Mouse (Mus musculus) A20 (cell line): Measurements from ENCODE around the gene 2510009E07Rik.
A peak's percentile ranks its signal among the peaks of the same experiment; 100 is the strongest.
"Not testable (repeated sequence)": the region's sequence is repeated elsewhere in the genome, so short reads cannot be mapped to it uniquely, and the experiment has no call there.

Source experiments
- DNase-seq: peaks from one replicate; pipeline ENCODE4 v3.0.0-alpha.2; 2011; ENCODE audit warnings: low read depth, low spot score

The 2510009E07Rik gene

GRCm38 (mm10) chr16:21676791-21677190 lies 17.7 kb downstream of the 2510009E07Rik start:
- DNase-seq: no peak

GRCm38 (mm10) chr16:21673651-21674050 lies 20.8 kb downstream of the 2510009E07Rik start:
- not testable (repeated sequence) for DNase-seq

- not testable (repeated sequence) for DNase-seq
Observed at GRCm38 (mm10) chr16:21673046-21673445, 21.4 kb downstream of the 2510009E07Rik start.

DNA sequence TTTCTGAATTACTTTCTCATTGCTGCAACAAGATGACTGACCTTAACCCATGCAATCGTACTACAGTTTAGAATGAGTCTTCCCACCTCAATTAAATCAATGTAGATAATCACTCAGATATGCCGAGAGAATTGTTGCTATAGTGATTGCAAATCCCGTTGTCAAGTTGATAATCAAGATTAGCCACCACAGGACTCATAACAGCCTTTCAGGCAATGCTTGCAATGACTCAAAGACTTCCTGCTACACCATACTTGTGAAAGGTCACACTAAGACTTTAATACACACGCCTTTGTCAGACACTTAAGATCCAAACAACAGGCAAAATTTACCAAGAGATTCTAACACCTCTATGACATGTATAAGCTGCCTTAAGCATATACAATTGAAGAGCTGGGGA lies 22.6 kb downstream of the 2510009E07Rik start:
- DNase-seq: no peak

DNA sequence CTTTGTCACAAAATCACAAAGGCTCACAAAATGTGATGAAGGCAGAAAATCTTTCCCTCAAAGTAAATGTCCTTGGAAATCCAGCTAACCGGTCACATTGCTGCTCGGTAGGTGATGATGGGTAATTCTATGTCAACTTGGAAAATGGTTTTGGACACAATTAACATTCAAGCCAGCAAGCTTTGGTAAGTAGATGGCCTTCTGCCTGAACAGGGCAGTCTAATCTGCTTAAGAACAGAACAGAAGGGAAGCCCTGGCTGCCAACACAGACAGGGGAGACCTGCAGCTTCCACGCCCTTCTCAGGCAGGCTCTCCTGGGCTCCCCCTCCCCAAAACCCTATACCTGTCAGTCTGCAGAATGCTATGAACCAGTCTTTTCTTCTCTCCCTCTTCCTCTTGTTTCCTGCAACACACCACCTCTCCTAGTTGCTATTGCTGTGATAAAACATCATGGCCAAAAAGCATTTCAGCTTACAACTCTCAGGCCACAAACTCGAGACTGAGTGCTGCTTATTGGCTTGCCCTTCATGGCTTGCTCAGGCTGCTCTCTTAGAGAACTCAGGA lies 29.0 kb downstream of the 2510009E07Rik start:
- no peak for DNase-seq

GRCm38 (mm10) chr16:21664633-21665363 lies 29.7 kb downstream of the 2510009E07Rik start:
- DNase-seq: no peak

GRCm38 (mm10) chr16:21655961-21656360 lies 38.5 kb downstream of the 2510009E07Rik start:
- no peak for DNase-seq

- DNase-seq: no peak
Observed at GRCm38 (mm10) chr16:21655291-21655690, 39.2 kb downstream of the 2510009E07Rik start.

DNA sequence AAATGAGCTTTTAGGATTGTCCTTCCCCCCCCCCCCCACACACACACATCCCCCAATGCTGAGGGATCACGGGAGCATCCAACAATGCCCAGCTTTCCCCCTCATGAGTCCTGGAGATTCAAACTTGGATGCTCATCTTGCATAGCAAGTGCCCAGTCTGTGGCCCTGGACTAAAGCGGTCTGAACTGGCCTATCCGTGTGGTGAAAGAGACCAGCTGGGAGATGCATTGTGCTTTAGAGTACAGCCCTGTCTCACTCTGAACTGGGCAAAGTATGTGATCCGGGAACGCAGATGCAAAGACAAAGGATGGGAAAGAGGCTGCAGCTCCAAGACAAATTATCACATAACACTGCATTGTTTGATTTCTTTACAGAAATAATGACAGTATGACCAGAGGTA lies 40.1 kb downstream of the 2510009E07Rik start:
- no peak for DNase-seq

- no peak for DNase-seq
Observed at GRCm38 (mm10) chr16:21653151-21653550, 41.3 kb downstream of the 2510009E07Rik start.

DNA sequence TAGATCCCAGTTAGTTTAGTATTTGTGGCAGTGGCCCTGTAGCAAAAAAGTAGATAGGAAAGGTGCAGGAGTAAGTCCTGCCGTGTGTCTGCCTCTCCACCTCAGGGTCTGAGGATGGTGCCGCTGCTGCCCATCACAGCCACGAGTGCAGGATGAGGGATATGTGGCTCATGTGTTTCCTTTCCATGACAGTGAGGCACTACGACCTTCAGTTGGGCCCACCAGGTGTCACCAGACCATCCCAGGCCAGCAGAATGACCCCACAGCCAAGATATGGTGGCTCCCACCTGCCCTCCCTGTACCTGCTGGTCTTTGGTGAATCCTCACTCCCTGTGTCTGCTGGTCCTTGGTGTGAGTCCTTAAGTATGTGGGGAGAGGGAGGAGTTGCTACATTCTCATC lies 43.3 kb downstream of the 2510009E07Rik start:
- DNase-seq: no peak

DNA sequence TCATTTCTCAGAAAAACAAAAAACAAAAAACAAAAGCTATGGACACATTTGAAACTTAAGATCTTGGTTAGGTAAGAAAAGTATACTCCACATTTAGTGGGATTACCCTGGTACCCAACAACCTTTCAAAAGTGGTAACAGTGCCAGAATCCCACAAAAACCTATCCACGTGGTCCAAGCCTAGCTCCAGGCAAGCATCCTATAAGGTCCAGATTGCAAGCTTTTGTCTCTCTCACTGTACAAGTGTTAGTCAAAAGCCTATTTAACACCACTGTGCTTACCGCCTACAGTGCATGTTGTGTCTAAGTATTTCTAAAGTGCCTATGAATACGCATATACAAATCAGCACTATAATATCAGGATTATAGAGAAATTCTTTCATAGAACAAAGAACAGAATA lies 44.2 kb downstream of the 2510009E07Rik start:
- no peak for DNase-seq

GRCm38 (mm10) chr16:21648800-21649199 lies 45.7 kb downstream of the 2510009E07Rik start:
- no peak for DNase-seq

DNA sequence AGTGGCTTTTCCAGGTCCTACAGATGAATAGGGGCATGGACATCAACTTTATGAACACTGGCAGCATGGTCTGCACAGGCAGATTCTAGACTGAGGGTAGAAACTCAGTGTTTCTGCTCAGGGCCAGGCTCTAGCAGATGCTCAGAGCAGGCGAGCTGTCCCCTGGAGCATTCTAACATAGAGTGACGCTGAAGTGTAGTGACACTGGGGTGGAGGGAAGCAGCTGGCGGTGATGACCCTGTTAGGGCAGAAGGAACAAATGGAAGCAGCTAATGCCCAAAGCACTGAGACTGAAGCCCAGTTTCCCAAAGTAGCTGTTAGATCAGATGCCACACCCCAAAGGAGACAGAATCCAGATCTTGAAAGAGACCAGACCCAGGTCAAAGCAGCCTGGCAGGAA lies 48.0 kb downstream of the 2510009E07Rik start:
- no peak for DNase-seq

DNA sequence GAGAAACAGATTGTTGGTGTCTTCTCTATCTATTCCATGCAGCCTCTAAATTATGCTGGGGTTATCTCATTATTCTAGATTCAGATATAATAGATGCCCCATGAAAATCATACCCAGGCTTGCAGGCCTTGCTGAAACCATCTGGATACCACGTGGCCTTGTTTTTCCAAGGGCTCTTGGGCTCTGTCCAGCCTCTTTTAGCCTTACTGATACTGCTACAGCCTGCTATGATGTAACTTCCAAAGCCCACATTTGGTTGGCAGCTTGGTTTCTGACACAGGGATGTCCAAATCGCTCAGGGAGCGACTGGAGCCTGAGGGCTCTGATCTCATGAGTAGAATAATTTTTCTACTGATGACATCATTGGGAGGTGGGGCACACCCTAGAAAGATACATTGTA lies 48.5 kb downstream of the 2510009E07Rik start:
- DNase-seq: no peak

DNA sequence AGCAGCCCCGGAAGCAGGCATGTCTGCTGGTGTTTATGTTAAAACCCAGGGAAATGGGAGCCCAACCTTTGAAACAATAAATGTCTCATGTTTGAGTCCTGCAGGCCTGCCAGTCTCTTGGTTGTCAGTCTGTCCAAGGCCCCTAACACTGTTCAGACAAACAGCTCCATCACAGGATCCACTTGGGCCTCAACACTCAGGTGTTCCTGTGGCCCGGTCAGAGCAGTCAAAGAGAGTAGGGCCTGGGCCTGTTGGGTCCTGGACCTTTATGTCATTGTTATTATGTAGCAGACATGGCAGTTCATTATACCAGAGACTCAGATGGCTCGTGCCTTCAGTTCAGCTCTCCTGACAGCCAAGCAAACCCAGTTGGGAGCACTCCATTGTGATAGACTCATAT lies 49.9 kb downstream of the 2510009E07Rik start:
- DNase-seq: no peak

DNA sequence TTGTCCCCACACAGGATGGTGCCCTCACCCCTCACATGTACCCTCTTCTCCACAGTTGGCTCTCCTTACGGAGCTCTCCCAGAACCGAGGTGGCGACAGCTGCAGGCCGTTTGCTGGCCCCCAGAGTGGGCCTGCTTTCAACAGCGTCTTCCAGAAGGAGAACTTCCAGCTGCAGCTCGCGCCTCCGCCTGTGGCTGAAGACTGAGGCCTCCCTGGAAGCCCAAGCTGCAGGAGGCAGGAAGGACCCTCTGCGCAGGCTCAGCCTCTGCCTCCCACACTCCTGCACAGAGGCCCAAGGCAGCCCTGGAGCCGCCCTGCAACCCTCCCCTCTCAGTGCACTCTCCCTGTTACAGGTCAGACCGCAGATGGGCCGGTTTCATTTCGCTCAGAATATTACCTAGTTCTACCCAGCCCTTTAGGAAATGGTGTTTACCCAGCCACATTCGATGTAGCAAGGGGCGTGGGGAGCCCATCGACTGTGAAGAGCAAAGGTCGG lies 50.4 kb downstream of the 2510009E07Rik start:
- no peak for DNase-seq

GRCm38 (mm10) chr16:21643621-21644041 lies 50.8 kb downstream of the 2510009E07Rik start:
- no peak for DNase-seq

DNA sequence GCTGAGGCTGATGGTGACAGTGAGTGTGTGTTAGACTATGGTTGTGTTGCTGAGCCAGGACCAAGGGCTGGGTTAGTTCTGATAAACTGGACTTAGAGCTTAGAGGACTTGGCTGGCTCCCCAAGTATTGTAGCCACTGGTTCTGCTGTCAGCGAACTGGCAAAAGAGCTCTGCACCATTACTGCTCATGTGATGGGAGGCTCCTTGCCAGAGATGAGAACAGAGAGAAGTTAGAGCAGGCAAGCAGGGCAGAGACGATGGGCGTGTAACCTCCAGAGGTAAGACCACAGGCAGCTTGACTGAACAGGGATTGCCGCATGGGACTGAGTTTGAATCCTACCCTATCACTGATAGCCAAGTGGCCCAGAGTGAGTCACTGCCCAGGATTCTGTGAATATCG lies 51.6 kb downstream of the 2510009E07Rik start:
- peak; percentile 10 for DNase-seq

GRCm38 (mm10) chr16:21641944-21642343 lies 52.5 kb downstream of the 2510009E07Rik start:
- peak; percentile 75 for DNase-seq

GRCm38 (mm10) chr16:21640766-21641499 lies 53.5 kb downstream of the 2510009E07Rik start:
- peak; percentile 40 for DNase-seq

DNA sequence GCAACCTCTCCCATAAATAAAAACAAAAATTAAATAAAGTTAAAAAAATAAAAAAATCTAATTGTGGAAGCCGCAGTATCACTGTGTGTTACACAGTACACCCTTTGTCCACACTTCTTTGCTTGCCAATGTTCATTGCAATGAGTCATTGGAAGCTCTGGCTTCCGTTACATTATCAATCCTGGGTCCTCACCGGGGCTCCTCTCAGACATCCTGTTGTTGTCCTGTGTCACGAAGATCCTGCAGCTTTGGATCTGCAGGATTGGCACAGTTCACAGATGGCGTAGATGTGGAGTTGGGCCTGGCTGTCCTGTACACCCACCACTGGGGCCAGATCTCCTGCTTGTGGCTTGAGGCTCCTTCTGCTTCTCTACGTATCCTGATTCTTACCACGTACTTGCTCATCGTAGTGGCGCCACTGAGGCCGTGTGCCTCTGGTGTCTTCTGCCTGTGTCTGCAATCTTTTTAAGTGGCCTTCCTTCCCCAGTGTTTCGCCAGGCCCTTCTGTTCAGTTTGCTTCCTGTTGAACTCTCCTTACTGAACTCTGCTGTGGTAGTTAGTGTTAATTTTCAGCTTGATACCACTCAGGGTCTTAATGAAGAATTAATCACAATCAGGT lies 57.2 kb downstream of the 2510009E07Rik start:
- no peak for DNase-seq
